21 mouse cellular contexts compared by ENCODE assay signal in the genomic region with DNA sequence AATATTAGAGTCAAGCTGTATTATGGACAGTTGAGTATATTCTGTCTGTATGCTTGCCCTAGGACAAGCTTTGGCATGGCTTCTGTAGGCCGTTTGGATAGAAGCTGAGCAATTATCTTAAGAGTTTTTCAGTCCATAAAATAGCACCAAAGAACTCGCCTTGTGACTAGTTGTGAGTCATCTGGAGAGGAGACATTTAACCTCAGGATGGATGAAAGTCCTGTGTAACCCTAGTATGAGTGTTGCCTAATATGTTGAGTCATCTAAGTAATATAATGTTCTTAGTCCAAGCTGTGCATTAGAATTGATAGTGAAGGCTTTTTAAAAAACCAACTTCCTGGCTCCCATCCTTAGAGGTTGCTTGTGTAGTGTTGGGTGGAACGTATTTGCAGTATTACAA. TPM values are rescaled to one million over a fixed set of nuclear protein-coding genes. Genes with fewer than 3 reads are reported as not detected.
DNase-seq lines count a peak whose midpoint lies in the region; ATAC-seq and TF ChIP-seq lines count a peak whose summit lies in the region.
"Had no signal": no experiment of that assay in that cellular context is flagged by ENCODE, and none has a peak within 500 bp of the region (broad histone marks: within the 10 kb centered on the region; RNA-seq: fewer than 3 reads in every experiment).

No protein-coding gene starts in this region.

- no peaks in the 10 kb centered on the region for H3K9me3 ChIP-seq in CH12.LX (replicated peaks; ENCODE audit: low read length)
- H3K9me3 ChIP-seq: embryonic facial prominence, embryonic 10.5 days; forebrain, embryonic 10.5 days; kidney, embryonic 15.5 days had no signal

- TF ChIP-seq RAD21 in CH12.LX (IDR thresholded peaks at IDR 0.05; ENCODE audit: low read depth, low read length) = no peak

- peak; percentile 81 for ATAC-seq in megakaryocyte, adult 5-6 weeks (ENCODE audit: poor library complexity, severe bottlenecking)
- ATAC-seq: hindbrain, embryonic 16.5 days; liver, postnatal 0 days; midbrain, embryonic 16.5 days had no signal

- peaks cover 16% of the 10 kb centered on the region for H3K79me2 ChIP-seq in CH12.LX (replicated peaks; ENCODE audit: control insufficient read depth, extremely low read depth, insufficient read depth, poor library complexity, severe bottlenecking)

- H3K4me3 ChIP-seq in CH12.LX (replicated peaks in 1 of 3; ENCODE audit: low read depth in 2 of 3, low read length in 2 of 3, poor library complexity in 1 of 3) = no peak overlapping the region
- H3K4me3 ChIP-seq: embryonic facial prominence, embryonic 10.5 days; forebrain, embryonic 10.5 days; kidney, embryonic 15.5 days had no signal

- no peaks in the 10 kb centered on the region for H3K36me3 ChIP-seq in CH12.LX (replicated peaks in 1 of 2; ENCODE audit: control insufficient read depth in 1 of 2, insufficient read depth in 1 of 2, low read length in 1 of 2)
- H3K36me3 ChIP-seq: embryonic facial prominence, embryonic 10.5 days; forebrain, embryonic 10.5 days; kidney, embryonic 15.5 days had no signal

- H3K27me3 ChIP-seq in CH12.LX (replicated peaks) = no peaks in the 10 kb centered on the region

- dilution Hi-C loops in CH12.LX (cut with MboI; ENCODE audit: extremely low pct_ligation_motif_present, extremely low pct_unique_long_range_greater_than_20kb, low sequenced_read_pairs) = no loop called here

- peak; percentile 83 for TF ChIP-seq EP300 in CH12.LX (IDR thresholded peaks at IDR 0.05; ENCODE audit: low read length)

- DNase-seq in 3134 (ENCODE audit: extremely low read depth, insufficient read length, low spot score) = peak; percentile 51
- peak; percentile 35 for DNase-seq in CH12.LX (ENCODE audit: extremely low read depth)
- peak; percentile 19 for DNase-seq in fat pad, adult 2 months (ENCODE audit: extremely low read depth, low read depth, low spot score)
- DNase-seq in right cerebral cortex, adult 2 months (ENCODE audit: low spot score in 2 of 2) = no peak
- DNase-seq in liver = no peak
- no peak for DNase-seq in MN1 (ENCODE audit: low spot score)
- no peak for DNase-seq in cerebellum, adult 11-12 months
- DNase-seq: adrenal gland, postnatal 25 days; cerebellum, postnatal 14 days; gastrocnemius, postnatal 10 days; heart, postnatal 10 days; liver, postnatal 0 days; lung, postnatal 4 days; right cerebral cortex, postnatal 25 days; thymus, adult 18-20 months had no signal

- H3K4me1 ChIP-seq in CH12.LX (ENCODE audit: control insufficient read depth in 1 of 2, insufficient read depth in 2 of 2) = peaks cover 0 to 28% of the 10 kb centered on the region in 2 experiments; a peak in 2 of 4 replicates
- H3K4me1 ChIP-seq: embryonic facial prominence, embryonic 10.5 days; forebrain, embryonic 10.5 days; kidney, embryonic 15.5 days had no signal

- no peak for TF ChIP-seq POLR2A in CH12.LX (IDR thresholded peaks at IDR 0.05; ENCODE audit: low read depth, low read length)

- peak overlapping the region; percentile 77 for H3K27ac ChIP-seq in CH12.LX (ENCODE audit: insufficient read depth, low read depth)
- H3K27ac ChIP-seq: embryonic facial prominence, embryonic 10.5 days; forebrain, embryonic 10.5 days; kidney, embryonic 15.5 days had no signal

- in situ Hi-C loops in CH12.LX (cut with MboI; ENCODE audit: low pct_ligation_motif_present, low pct_unique_long_range_greater_than_20kb, low sequenced_read_pairs) = no loop called here

- no peak overlapping the region; the same call in 1 of the 2 replicates for H3K9ac ChIP-seq in CH12.LX (ENCODE audit: insufficient read depth, low read depth)
- H3K9ac ChIP-seq: kidney, embryonic 15.5 days; liver, postnatal 0 days had no signal

- H3K4me2 ChIP-seq in CH12.LX (ENCODE audit: insufficient read depth, low read depth, poor library complexity, severe bottlenecking) = peak overlapping the region; percentile 67
- H3K4me2 ChIP-seq: kidney, embryonic 15.5 days had no signal

- TF ChIP-seq CTCF in CH12.LX (conservative IDR thresholded peaks at IDR 0.05 in 1 of 2, IDR thresholded peaks at IDR 0.05 in 1 of 2; ENCODE audit: low read depth in 2 of 2, low read length in 2 of 2) = no peak

TF ChIP-seq in CH12.LX, 34 proteins besides CTCF, POLR2A, EP300 and RAD21:
- peak; percentile 66 for TF ChIP-seq JUN (IDR thresholded peaks at IDR 0.05; ENCODE audit: insufficient read depth, low read depth, low read length)
- no peak for TF ChIP-seq HCFC1 (IDR thresholded peaks at IDR 0.05; ENCODE audit: low read depth, low read length)
- TF ChIP-seq PAX5 (IDR thresholded peaks at IDR 0.05; ENCODE audit: low read length) = no peak
- no peak for TF ChIP-seq ZC3H11A (IDR thresholded peaks at IDR 0.05; ENCODE audit: low read depth, low read length)
- TF ChIP-seq NELFE (IDR thresholded peaks at IDR 0.05; ENCODE audit: low read depth, low read length) = no peak
- TF ChIP-seq MAZ (IDR thresholded peaks at IDR 0.05; ENCODE audit: low read depth, low read length) = no peak
- TF ChIP-seq JUND (conservative IDR thresholded peaks at IDR 0.05; ENCODE audit: low read depth, low read length) = peak; percentile 87
- no peak for TF ChIP-seq CHD1 (IDR thresholded peaks at IDR 0.05; ENCODE audit: low read depth, low read length)
- peak; percentile 67 for TF ChIP-seq CHD2 (IDR thresholded peaks at IDR 0.05; ENCODE audit: low read length)
- no peak for TF ChIP-seq GABPA (IDR thresholded peaks at IDR 0.05; ENCODE audit: insufficient replicate concordance, low read depth, low read length)
- TF ChIP-seq TCF12 (IDR thresholded peaks at IDR 0.05; ENCODE audit: low read depth, low read length) = 0 out of 2 replicates have a peak, but pooled peaks have one; percentile 37
- TF ChIP-seq BHLHE40 (IDR thresholded peaks at IDR 0.05; ENCODE audit: low read depth, low read length) = peak; percentile 36
- TF ChIP-seq SIN3A (IDR thresholded peaks at IDR 0.05; ENCODE audit: low read length) = 0 out of 2 replicates have a peak, but pooled peaks have one; percentile 39
- TF ChIP-seq UBTF (IDR thresholded peaks at IDR 0.05; ENCODE audit: low read depth, low read length) = no peak
- peak; percentile 49; the same call in 1 of the 2 replicates for TF ChIP-seq MEF2A (IDR thresholded peaks at IDR 0.05; ENCODE audit: borderline replicate concordance, low read depth, low read length)
- peak; percentile 68; the same call in 1 of the 2 replicates for TF ChIP-seq RCOR1 (conservative IDR thresholded peaks at IDR 0.05; ENCODE audit: low read depth, low read length)
- no peak; the same call in 1 of the 2 replicates for TF ChIP-seq ETS1 (conservative IDR thresholded peaks at IDR 0.05; ENCODE audit: low read depth, low read length)
- no peak for TF ChIP-seq USF1 (IDR thresholded peaks at IDR 0.05; ENCODE audit: low read depth, low read length)
- no peak for TF ChIP-seq MAX (IDR thresholded peaks at IDR 0.05; ENCODE audit: low read length)
- no peak for TF ChIP-seq USF2 (conservative IDR thresholded peaks at IDR 0.05; ENCODE audit: low read depth, low read length)
- TF ChIP-seq ELF1 (IDR thresholded peaks at IDR 0.05; ENCODE audit: low read depth, low read length) = no peak
- no peak for TF ChIP-seq POLR2AphosphoS2 (IDR thresholded peaks at IDR 0.05; ENCODE audit: low read depth, low read length)
- no peak for TF ChIP-seq MAFK (IDR thresholded peaks at IDR 0.05; ENCODE audit: insufficient replicate concordance, low read length)
- TF ChIP-seq TBP (conservative IDR thresholded peaks at IDR 0.05; ENCODE audit: low read depth, low read length) = no peak
- no peak for TF ChIP-seq ZMIZ1 (IDR thresholded peaks at IDR 0.05; ENCODE audit: low read depth, low read length)
- TF ChIP-seq MXI1 (IDR thresholded peaks at IDR 0.05; ENCODE audit: low read depth, low read length) = 0 out of 2 replicates have a peak, but pooled peaks have one; percentile 25
- TF ChIP-seq E2F4 (IDR thresholded peaks at IDR 0.05; ENCODE audit: insufficient replicate concordance, low read depth, low read length) = no peak
- peak; percentile 84 for TF ChIP-seq IRF4 (IDR thresholded peaks at IDR 0.05; ENCODE audit: low read depth, low read length)
- no peak for TF ChIP-seq ZKSCAN1 (IDR thresholded peaks at IDR 0.05; ENCODE audit: borderline replicate concordance, low read depth, low read length)
- no peak for TF ChIP-seq KAT2A (IDR thresholded peaks at IDR 0.05; ENCODE audit: insufficient replicate concordance, low read length)
- peak; percentile 42 for TF ChIP-seq ZNF384 (IDR thresholded peaks at IDR 0.05; ENCODE audit: low read depth, low read length)
- 0 out of 2 replicates have a peak, but pooled peaks have one; percentile 23 for TF ChIP-seq MYC (IDR thresholded peaks at IDR 0.05; ENCODE audit: low read depth, low read length)
- no peak for TF ChIP-seq NRF1 (IDR thresholded peaks at IDR 0.05; ENCODE audit: low read depth, low read length)

RNA-seq across cellular contexts. Expression of a gene that starts 5.4 kb away (rescaled TPM):
- total RNA-seq in CH12.LX (2012; rRNA removed) (10.6 and 10.9 TPM in 2 replicates), CH12.LX (2014; rRNA removed) (5.3 and 6.4 TPM in 2 replicates)
- polyA plus RNA-seq in CH12.LX (2012; ENCODE audit: insufficient read length, low read depth) = 6.5 TPM in 2 replicates
- 30.5 and 36.1 TPM in 2 replicates for total RNA-seq in megakaryocyte, adult 5-6 weeks (2015)
- total RNA-seq in megakaryocyte, adult 5-6 weeks (2017) = 8.5 and 10.7 TPM in 2 replicates

Comparison
In these comparisons a context has a peak if more than half of its experiments do, and no peak if none do; other contexts are left out.
1. DNase-seq: peak in 3134 (single experiment), CH12.LX (single experiment) and fat pad, adult 2 months (single experiment); none in right cerebral cortex, adult 2 months (0 of 2), liver (single experiment), MN1 (single experiment) and cerebellum, adult 11-12 months (single experiment).